Mouse (Mus musculus): Measurements from ENCODE around the gene Lsr.
"Not testable (repeated sequence)": the region's sequence is repeated elsewhere in the genome, so short reads cannot be mapped to it uniquely, and the experiment has no call there.

DNA sequence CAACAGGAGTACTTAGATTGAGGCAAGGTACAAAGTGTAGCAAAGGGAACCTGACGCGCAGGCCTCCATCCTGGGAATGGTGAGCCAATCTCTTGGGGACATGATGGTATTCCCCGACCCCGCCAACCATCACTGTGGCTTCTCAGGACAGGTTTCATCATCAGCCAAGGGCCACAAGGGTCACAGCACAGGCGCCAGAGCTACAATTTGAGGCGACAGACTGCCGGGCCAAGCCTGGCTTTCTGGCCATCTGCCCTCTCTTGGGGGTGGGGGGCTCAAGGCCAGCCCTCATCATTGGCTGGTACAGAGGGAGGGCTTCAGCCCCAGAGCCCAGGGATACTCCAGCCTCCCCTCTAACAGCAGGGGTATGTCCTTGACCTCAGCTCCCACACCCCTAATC lies 27.8 kb downstream of the Lsr start:
- TF ChIP-seq CTCF (IDR thresholded peaks at IDR 0.05; ENCODE audit: extremely low read depth, insufficient read depth, insufficient read length, insufficient replicate concordance); POLR2A (IDR thresholded peaks at IDR 0.05; ENCODE audit: low read depth, low read length): not testable (repeated sequence)
